Mouse (Mus musculus) thymus, adult 2 months (tissue): Measurements from ENCODE around the gene Dnah6. TPM values are rescaled to one million over a fixed set of nuclear protein-coding genes. Genes with fewer than 3 reads are reported as not detected.

Experiments
- DNase-seq: peaks from one replicate; pipeline ENCODE4 v3.0.0; 2021
- H3K27ac ChIP-seq: fragments of 200-500 bp; 2 replicates; pipeline ENCODE4 v1.5.1; 2012; ENCODE audit warnings: low read length, control low read depth; ENCODE audit not compliant: control insufficient read depth, insufficient read depth
- H3K27me3 ChIP-seq: fragments of 200-500 bp; 2 replicates; pipeline ENCODE4 v1.6.1; 2012; ENCODE audit warnings: mild to moderate bottlenecking, low read length, moderate library complexity, mixed read lengths; ENCODE audit not compliant: control insufficient read depth, insufficient read depth
- H3K36me3 ChIP-seq: fragments of 200-500 bp; 2 replicates; pipeline ENCODE4 v1.6.1; 2012; ENCODE audit warnings: mild to moderate bottlenecking, low read length, moderate library complexity; ENCODE audit not compliant: control insufficient read depth, insufficient read depth
- H3K4me1 ChIP-seq: fragments of 200-500 bp; replicated peaks from 2 replicates; pipeline ENCODE4 v1.6.1; 2012; ENCODE audit warnings: low read length; ENCODE audit not compliant: control insufficient read depth, insufficient read depth
- H3K4me3 ChIP-seq: fragments of 200-500 bp; 2 replicates; pipeline ENCODE4 v1.5.1; 2012; ENCODE audit warnings: mild to moderate bottlenecking, low read length, control low read depth, moderate library complexity; ENCODE audit not compliant: control insufficient read depth, insufficient read depth
- CTCF ChIP-seq: fragments of 200-500 bp; IDR thresholded peaks from 2 replicates; pipeline ENCODE4 v1.5.1; 2012; ENCODE audit warnings: mild to moderate bottlenecking, control low read depth, low read length, moderate library complexity, borderline replicate concordance; ENCODE audit not compliant: control insufficient read depth, poor library complexity, insufficient read depth; ENCODE audit errors: extremely low read depth
- POLR2A ChIP-seq: fragments of 200-500 bp; IDR thresholded peaks from 2 replicates; pipeline ENCODE4 v1.6.1; 2012; ENCODE audit warnings: mild to moderate bottlenecking, low read length, control low read depth, moderate library complexity; ENCODE audit not compliant: control insufficient read depth, poor library complexity, insufficient read depth; ENCODE audit errors: extremely low read depth
- WGBS: fragments of 180-500 bp; shearing (Covaris S2); methylation state at CpG from one replicate; pipeline ENCODE4 v1.1.7; 2018; 5-methylcytosine and 5-hydroxymethylcytosine counted together
- polyA plus RNA-seq: library from polyadenylated mRNA; depleted of rRNA; stranded (reverse); fragments of >200 nt; gene quantifications from 2 replicates; pipeline ENCODE4 v1.2.3, GENCODE M21; 2012

Gene Dnah6
- polyA plus RNA-seq, 1 experiment: 0.11 TPM

DNA sequence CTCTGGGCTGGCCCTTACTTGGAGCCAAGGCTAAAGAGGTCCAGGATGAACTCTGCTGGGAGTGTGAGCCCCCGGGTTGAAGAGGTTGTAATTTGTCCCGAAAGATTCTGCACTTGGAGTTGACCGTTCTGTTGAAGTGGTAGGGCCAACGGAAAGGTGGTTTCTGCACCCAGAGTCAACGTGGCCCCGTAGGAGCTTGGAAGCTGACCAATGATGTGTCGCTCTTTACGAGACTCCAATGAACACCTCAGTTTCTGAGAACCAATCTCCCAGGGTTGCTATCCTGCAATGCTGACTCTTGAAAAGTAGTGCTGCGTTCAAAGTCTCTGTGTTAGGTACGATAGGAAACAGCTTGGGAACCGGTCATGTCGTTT is 27.6 kb upstream of the Dnah6 start:
- Histone ChIP-seq H3K4me1 (peaks cover 7% of the 10 kb centered on the region), H3K27me3 (no peaks in the 10 kb centered on the region), H3K4me3 (peak overlapping the region; percentile 87), H3K36me3 (no peaks in the 10 kb centered on the region), H3K27ac (no peak overlapping the region)
- WGBS: 2% methylated on average over 12 of the region's 12 CpGs
- TF ChIP-seq CTCF (no peak), POLR2A (no peak)
- no peak for DNase-seq

DNA sequence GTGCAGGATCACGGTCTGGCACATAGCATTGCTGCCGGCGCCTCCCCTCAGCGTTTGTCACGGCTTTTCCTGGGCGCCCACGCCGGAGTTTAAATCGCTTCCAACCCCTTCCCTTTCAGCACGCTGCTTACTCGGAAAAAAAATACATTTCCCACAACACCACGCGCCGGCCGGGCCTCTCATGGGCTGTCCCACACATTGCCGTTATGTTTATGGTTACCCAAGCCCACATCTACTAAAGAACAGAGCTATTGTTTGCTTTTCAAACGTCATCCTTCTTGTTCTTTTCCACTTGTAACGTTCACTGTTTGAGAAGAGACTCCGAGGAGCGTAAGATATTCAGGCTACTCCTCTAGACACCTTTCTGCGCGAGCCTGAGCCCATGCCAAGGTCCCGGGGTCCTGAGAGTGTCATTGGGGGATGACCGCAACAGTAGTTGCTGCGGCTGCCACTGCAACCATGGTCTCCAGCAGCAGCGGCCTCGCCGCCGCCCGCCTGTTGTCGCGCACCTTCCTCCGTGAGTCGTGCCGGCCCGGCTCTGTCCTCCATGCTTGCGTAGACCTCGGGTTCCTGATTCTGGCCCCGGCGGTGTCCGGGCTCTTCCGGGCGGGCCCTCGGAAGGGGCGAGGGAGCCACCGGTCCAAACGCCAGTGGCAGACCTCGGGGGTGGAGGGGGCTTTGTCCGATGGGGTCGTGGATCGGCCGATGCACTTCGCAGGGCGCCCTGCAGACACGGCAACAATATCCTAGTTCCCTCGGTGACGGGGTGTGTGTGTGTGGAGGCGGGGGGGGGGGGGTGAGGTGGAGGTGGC is 27.0 kb upstream of the Dnah6 start, which contains the start of gene Suclg1:
Suclg1 (plus strand) TSS at position 146 of the 812 bp plus-strand sequence.
- Histone ChIP-seq H3K4me3 (peak within 1 kb of the TSS; percentile 87), H3K4me1 (peaks cover 5% of the 10 kb centered on the region), H3K36me3 (no peaks in the 10 kb centered on the region), H3K27ac (no peak within 1 kb of the TSS), H3K27me3 (no peaks in the 10 kb centered on the region)
- WGBS: under 1% methylated on average over 58 of the region's 58 CpGs
- peak; percentile 85 for DNase-seq
- no peak for TF ChIP-seq CTCF
- TF ChIP-seq POLR2A: peak; percentile 46; the same call in 1 of the 2 replicates

DNA sequence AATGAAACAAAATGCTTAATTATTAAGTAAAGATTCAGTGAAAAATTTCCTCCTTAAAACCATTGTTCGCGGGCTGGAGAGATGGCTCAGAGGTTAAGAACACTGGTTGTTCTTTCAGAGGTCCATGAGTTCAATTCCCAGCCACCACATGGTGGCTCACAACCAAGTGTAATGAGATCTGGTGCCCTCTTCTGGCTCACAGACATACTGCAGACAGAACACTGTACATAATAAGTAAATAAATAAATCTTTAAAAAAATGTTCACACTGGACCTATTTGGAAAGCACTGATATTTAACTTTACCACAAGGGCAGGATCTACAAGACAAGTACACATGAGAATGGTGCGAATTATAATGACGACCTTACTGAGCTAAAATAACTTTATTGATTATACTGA is 26.0 kb upstream of the Dnah6 start:
- H3K27ac ChIP-seq: no peak overlapping the region
- H3K4me1 ChIP-seq: peaks cover 5% of the 10 kb centered on the region
- no peaks in the 10 kb centered on the region for H3K36me3 ChIP-seq
- H3K4me3 ChIP-seq: no peak overlapping the region
- TF ChIP-seq POLR2A (no peak), CTCF (no peak)
- WGBS: 68% methylated on average over 4 of the region's 4 CpGs
- peak; percentile 40 for DNase-seq
- H3K27me3 ChIP-seq: no peaks in the 10 kb centered on the region

DNA sequence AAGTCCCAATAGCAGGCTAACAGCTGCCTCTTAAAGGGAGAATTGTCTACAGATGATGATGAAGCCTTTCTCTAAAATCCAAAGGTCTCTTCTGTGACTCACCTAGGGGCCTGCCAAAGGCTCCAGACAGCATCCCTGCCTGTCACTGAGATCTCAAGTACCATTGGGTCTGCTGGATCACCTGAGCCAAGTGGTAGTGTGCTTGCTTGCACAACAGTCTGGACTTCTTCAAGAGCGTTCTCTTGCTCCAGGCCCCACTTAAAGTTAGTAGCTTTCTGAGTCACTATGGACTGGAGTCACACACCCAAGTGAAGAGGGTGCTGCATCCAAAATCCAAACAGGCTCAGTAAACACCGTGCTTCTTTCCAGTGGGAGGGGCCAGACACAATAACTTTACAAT is 25.4 kb upstream of the Dnah6 start:
- no peak for DNase-seq
- H3K36me3 ChIP-seq: no peaks in the 10 kb centered on the region
- no peak overlapping the region for H3K27ac ChIP-seq
- TF ChIP-seq CTCF (no peak), POLR2A (no peak)
- WGBS: 86% methylated on average over 2 of the region's 2 CpGs
- H3K4me3 ChIP-seq: no peak overlapping the region
- peaks cover 5% of the 10 kb centered on the region for H3K4me1 ChIP-seq
- no peaks in the 10 kb centered on the region for H3K27me3 ChIP-seq

DNA sequence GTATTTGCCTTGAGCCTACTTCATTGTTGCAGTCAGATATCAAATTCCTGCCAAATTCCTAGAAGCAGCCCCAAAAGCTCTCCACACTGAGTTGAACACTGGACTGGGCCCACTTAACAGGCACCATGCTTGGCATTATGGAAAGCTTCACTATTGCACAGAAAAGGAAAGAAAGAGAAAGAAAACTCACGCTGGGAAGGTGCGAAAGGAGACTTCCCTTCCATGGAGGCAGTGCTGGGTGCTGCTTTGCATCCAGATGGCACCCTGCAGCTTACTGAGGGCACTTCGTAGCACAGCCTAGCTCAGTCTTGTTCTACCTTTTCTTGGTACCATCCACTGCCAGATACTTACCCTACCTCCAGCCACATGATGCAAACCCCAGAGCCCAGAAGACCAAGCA is 14.2 kb upstream of the Dnah6 start:
- 96% methylated on average over 3 of the region's 3 CpGs for WGBS
- no peaks in the 10 kb centered on the region for H3K4me1 ChIP-seq
- TF ChIP-seq POLR2A (no peak), CTCF (no peak)
- no peak overlapping the region for H3K27ac ChIP-seq
- H3K36me3 ChIP-seq: no peaks in the 10 kb centered on the region
- H3K4me3 ChIP-seq: no peak overlapping the region
- H3K27me3 ChIP-seq: no peaks in the 10 kb centered on the region
- no peak for DNase-seq

DNA sequence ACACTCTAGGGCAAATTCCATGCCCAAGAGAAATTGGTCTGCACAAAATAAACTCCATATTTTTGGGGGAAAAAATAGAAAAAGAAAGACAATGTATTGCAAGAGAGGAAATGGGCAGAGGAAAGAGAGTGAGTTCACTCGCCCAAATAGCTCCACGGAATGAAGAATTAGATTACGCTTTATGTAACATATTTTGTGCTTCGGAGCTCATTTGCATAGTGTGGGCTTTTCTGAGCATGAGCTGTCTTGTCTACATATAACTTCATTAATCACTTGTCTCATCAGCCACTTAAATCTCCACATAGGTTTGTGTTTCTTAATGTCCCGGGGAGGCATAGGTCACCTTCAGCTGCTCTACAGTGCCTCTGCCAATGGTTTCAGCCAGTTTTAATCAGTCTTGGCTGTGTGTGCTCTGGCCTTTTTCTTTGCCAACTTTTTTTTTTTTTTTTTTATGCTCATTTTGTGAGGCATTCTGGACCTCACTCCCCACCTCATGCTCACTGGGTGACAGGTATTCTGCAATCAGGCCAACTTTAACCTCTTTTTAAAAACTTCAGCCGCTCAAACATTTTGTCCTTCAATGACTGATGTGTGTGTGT is 12.9 kb upstream of the Dnah6 start:
- no peaks in the 10 kb centered on the region for H3K27me3 ChIP-seq
- TF ChIP-seq CTCF (no peak), POLR2A (no peak)
- H3K4me3 ChIP-seq: no peak overlapping the region
- 96% methylated on average over 6 of the region's 6 CpGs for WGBS
- no peak for DNase-seq
- no peak overlapping the region for H3K27ac ChIP-seq
- H3K4me1 ChIP-seq: no peaks in the 10 kb centered on the region
- H3K36me3 ChIP-seq: no peaks in the 10 kb centered on the region
